Mouse (Mus musculus) heart, adult 8-10 months (tissue): ENCODE results near the gene Mybph. TPM values are rescaled to one million over a fixed set of nuclear protein-coding genes. Genes with fewer than 3 reads are reported as not detected.

ENCODE experiments used
- DNase-seq: peaks from one replicate; pipeline ENCODE4 v3.0.0; 2022; ENCODE audit warnings: low spot score
- total RNA-seq, 4 experiments: library from RNA; stranded (reverse); gene quantifications; 2 replicates each; pipeline ENCODE4 v1.2.4; 2022

Mybph gene
- total RNA-seq, 4 experiments from 2014 or later = 0.28 TPM; not detected in 3

DNA sequence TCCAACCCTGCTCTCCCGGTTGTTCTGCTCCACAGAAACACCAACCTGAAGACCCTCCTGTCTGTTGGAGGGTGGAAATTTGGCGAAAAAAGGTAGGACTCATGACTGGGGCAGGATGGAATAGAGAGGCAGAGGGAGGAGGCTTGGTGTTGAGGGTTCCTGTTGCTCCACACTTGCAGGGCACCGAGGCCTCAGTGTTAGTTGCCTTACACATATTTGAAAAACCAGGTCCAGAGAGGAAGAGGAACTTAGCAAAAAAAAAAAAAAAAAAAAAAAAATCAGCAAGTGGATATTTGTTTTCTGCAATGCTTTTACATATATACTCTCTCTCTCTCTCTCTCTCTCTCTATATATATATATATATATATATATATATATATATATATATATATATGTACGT, 9.2 kb upstream of the Mybph start:
- DNase-seq = no peak

DNA sequence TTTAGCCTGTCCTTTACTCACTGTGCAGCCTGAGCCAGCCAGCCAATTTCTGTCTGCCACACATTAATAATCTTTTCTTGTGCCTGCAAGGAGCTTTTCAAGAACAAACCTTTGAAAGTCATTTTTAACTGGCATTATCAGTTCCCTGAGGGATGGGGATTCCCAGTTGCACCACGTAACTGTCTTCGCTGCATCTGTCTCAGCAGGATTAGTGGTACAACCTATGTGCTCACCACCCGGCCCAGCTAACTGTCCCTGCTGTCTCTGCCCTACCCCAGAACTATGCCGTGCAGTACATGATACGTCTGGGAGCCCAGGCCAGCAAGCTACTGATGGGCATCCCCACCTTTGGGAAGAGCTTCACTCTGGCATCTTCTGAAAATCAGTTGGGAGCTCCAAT, 5.0 kb upstream of the Mybph start:
- DNase-seq = no peak

DNA sequence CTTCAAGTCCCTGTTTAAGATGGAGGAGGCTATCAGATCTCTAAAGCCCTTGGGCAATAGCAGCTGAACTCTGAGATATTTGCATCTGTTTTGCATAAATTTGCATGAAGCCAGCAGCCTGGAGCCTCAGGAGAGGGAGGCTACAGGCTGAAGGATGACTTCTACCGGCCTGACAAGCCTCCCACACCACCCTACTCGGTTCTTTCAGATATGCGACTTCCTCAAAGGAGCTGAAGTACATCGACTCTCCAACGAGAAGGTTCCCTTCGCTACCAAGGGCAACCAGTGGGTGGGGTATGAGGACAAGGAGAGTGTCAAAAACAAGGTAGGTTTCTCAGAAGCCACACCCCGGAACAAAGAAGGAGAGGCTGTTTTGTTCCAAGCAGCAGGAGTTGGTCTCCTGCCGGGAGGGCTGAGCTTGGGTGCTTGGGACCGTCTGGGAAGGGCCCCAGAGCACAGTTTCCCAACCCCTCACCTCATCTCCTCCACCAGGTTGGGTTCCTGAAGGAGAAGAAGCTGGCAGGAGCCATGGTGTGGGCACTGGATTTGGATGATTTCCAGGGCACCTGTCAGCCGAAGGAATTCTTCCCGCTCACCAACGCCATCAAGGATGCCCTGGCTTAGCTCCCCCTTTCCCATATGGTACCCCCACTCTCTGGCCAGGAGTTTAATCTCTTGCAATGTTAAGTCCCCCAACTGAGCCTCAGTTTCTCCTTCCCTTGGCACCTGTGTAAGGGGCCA, 4.1 kb upstream of the Mybph start:
- DNase-seq = no peak

DNA sequence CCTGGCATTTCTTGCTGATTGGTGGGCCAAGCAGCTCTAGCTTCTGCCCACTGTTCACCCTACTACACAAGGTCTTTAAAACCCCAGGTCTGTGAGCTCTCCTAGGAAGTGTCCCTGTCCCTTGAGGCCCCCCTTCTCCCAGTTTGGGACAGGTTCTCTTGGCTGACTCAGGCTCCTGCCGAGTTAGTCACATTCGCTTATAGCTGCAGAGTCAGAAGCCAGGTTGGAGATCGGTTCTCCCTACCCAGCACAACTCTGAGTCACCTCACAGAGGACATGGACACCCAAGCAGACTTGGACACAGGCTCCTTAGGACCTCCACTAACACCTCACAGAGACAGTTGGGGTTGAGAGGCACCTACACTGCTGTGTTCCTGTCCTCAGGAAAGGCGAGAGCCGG, 2.1 kb upstream of the Mybph start:
- no peak for DNase-seq

DNA sequence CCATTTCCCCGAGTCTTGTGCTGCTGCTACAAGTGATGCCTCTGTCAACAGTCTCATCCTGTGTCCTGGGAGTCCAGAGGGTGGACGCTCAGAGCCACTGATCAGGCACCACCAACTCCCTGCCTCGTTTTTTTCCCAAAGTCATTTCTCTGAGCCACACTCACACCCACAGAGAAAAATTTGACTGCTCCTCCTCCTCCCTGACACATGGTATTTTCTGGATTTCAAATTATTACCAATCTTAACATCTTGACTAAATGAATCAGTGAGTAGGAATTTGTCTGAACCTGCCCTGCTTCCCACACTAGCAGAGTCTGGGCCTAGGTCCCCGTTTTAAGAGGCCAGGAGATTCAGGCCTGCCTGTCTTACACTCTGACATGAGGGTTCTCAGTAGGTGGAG, 1.2 kb upstream of the Mybph start:
- DNase-seq = no peak

DNA sequence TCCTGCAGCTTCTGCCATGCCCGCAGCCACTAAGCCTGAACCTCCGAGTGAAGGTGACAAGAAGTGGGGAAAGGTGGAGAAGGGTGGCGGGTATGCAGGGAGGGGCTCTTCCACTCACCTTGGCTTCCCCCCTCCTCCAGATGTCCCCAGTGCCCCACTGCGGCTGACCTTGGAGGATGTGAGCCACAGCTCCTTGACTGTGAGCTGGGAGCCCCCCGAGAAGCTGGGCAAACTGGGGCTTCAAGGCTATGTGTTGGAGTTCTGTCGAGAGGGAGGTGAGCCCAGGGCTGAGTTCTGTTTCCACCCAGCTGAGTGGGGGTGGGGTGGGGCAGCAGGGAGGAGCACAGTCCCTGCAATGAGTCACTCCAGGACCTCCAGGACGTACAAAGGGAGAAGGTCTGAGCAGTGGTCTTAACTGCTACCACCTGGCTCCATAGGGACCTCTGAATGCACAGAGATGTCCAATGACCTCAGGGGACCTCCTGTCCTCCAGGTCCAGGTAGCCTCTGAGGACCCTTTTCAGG, 488 bp downstream of the Mybph start:
- no peak for DNase-seq

DNA sequence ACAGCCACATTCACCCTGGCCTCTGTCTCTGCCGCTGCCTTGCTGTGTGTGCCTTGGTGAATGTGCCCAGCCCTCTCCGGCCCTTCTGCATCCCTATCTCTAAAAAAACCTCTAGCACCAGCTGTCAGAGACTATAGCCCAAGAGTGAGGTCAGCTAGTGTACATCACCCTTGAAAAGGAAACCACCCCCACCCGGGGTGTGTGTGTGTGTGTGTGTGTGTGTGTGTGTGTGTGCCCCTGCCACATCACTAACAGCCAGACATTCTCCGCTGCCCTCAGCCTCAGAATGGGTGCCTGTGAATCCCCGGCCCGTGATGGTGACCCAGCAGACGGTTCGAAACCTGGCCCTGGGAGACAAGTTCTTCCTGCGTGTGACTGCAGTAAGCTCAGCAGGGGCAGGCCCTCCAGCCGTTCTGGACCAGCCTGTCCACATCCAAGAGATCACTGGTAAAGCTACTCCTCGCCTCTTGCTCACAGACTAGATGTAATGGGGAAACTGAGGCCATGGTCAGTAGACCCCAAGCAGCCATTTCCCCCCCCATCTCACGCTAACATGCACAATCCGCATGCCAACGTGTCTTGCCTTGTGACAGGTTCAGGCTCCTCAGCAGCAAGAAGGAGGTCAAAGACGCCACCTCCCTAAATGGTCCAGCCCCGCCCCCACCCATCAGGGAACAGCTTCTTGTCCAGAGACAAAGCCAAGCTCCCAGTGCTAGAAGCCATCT, 1.2 kb downstream of the Mybph start:
- DNase-seq = no peak

DNA sequence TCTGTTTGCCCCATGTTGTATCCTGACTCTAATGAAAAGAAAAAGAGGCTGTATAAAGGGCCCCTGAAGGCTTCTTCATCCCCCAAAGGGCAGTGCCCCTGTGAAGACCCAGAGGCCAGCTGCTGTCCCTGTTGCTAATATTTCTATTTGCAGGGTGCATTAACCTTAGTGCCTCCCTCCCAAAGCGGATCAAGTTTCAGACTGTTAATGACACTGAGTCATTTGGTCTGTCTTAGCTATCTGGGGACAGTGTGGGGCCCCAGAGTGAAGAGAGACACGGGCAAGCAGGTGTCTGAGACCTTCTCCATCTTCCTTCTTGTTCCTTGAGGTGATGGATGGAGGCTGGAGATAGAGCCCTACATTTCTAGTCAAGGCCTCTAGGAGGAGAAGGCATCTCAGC, 1.9 kb downstream of the Mybph start:
- DNase-seq = no peak

DNA sequence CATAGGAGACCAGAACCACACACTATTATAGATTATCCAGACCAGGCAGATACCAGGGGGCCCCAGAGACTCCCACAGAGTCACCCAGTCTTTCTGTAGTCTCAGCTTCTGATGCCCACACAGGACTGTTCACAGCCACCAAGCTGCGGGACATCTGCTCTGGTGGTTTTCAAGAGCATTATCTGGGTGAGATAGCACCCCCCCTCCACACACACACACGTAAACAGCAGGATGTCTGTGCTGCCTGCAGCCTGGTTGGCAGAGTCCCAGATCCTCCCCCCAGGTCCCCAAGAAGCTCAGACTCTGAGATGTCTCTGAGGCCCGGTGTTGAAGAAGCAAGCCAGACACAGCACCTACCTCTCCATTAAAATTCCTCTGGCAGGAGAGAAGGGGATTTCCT, 2.3 kb downstream of the Mybph start:
- no peak for DNase-seq

DNA sequence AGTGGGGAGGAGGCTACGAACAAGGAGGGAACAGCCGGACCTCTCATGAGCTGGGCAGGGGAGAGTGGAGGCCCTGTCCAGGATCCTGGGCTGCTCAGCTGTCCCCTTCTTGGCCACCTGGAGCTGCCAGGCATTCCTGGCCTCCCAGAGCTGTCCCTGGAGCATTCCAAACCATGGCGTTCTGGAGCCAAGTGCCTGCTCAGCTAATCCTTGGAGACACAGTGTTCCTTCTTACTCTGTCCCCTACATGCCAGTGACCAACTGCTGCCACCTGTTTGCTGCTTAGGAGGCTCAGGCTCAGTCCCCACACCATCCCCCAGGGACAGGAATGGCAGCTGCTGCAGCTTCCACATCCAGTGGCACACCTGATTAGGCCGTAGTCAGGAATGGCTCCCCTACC, 2.7 kb downstream of the Mybph start:
- peak; percentile 19 for DNase-seq

DNA sequence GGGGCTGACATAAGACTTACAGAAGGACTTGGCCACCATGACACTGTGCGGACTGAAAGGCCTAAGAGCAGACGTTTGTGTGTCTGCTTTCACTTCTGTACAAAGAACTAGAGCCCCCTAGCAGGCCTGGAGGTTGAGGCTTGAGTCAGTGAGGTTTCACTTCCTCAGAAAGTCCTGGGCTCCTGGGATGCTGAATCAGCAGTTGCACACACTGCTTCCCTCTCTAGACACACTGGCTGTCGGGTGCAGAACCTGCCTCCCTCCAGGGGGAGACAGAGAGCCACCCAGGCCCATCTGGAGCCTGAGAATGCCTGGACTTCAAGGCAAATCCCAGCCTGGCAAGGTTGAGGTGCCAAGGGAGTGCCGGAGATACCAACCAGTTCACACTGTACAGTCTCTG, 3.1 kb downstream of the Mybph start:
- peak; percentile 74 for DNase-seq

DNA sequence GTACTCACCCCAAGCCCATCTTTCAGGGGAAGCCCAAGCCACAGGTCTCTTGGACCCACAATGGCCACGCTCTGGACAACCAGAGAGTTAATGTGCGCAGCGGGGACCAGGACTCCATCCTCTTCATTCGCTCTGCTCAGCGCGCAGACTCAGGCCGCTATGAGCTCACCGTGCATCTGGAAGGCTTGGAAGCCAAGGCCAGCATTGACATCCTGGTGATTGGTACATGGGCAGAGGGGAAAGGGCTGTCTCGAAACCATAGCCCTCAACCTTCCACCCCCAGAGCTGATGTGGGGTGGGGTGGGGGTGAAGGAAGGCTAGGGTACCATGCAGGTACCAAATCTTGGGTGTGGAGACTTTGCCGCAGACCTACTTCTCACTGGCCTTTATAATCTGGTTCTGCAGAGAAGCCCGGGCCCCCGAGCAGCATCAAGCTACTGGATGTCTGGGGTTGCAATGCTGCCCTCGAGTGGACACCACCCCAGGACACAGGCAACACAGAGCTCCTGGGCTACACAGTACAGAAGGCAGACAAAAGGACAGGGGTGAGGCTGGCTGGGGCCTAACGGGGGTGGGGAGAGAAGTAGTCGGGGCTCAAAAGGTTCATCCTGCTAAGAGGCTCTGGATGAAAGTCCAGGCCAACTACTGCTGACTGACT, 4.2 kb downstream of the Mybph start:
- no peak for DNase-seq

DNA sequence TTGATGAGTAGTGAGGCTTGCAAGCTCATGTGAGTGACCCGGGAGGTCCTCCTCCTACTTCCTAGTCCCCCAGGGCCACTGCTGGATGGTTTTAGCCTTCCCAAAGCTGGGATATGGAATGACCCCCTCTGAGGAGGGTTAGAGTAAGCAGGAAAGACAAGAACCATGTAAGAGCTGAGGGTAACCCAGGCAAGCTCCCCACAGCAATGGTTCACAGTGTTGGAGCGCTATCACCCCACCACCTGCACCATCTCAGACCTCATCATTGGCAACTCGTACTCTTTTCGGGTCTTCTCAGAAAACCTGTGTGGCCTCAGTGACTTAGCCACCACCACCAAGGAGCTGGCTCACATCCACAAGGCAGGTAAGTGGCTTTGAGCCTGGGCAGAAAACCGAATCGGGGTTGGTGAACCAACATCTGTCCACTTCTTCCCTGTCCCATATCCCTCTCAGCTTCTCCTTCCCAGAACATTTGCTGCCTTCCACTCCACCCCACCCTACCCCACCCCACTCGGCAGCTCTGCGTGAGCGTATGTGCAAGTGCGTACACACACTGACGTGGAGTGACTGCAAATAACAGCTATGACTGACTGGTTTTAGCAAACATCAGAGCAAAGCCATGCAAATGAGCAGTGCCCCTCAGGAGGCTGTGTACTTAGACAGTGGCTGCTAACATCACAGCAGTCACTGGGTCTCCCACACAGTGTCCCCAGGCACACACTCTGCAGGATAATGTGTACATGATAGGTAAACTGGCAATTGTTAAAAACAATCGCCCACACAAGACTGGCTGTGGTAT, 5.1 kb downstream of the Mybph start:
- no peak for DNase-seq

DNA sequence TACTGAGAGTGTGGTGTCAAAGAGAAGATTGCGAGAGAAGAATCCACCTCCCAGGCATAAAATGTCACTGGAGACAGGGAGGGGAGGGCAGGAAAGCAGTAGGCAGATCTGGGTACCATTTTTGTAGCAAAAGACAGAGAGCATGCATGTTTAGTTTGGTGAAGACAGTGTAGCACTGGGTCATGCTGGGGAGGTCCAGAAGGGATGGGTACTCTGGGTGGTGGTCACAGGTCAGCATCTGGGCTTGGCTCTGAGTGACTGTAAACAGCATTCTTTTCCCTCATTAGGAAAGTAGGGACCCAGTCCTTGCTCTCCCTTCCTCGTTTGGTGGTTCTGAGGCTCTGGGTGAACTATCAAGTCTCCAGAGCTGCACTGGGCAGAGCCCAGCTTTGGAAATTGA, 7.2 kb downstream of the Mybph start:
- DNase-seq = no peak

DNA sequence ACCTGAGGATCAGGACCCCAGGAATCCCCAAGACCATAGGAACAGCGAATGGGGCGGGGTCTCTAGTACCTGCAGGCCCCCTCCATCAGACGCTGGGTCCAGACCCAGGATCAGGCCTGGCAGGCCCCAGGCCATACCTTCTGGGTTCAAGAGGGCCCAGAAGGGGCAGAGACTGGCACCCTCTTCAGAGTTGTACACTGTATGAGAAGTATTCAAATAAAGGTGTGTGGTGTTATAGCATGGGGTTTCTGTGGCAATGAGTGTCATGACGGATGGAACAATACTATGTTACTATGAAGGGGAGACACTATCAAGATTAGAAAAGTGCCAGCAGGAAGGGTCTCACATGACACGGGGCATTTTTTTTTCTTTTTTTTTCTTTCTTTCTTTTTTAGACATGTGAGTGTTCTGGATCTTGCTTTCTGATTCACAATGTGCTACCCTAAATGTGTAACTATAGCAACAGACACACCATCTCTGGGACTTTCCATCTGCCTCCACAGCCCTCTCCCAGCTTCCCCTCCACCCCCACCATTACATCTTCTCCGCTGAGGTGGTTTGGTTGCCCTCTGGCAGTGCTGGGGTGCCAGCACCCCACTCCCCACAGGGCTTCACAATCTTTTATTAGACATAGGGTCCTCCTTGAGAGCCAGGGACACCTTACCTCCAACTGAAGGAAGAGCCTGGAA, 7.9 kb downstream of the Mybph start:
- DNase-seq = no peak

DNA sequence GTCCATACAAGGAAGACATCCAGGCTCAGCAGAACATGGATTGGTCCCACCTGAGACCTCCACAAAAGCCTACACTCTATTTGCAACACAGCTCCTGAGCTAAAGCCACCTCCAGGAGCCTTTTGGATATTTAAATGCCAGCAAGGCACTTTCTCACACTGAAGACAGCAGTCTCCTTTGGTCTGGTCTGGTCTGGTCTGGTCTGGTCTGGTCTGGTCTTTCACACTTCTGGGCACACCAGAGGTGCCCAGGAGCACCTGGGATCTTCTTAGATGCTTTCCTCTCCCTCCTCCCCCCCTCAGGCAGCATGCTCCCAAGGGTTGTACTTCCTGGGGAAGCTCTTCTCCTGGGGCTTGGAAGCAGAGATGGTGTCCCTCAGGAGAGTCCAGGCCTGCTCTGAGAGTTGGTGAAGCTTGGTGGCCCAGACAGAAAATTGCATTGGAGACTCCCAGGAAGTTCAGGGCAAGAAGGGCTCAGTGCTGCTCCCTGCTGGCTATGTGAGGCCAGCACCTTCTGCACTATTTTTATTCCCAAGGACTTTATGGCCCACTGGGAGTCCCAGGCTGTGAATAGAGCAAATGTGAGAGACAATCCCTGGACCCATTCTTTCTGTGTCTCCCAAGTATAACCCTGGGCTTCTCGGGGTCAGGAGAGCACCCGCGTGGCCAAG, 8.6 kb downstream of the Mybph start:
- DNase-seq = peak; percentile 28

DNA sequence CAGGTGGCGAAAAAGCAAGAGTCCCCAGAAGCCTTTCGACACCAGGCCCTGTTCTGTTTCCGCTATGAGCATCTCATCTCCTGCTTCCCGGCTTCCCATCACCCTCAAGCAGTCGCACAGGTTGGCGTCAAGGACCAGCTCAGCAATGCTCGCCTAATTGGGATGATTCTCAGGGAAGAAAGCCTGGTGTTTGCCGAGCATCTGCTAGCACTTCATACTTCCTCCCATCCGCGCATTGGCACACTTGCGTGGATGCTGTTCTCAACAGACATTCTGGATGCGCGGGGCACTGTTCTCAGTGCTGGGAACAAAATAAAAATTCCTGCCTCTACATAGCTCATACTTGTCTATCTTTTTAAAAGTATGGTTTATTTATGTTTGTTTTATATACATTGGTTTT, 11.0 kb downstream of the Mybph start:
- DNase-seq = no peak

DNA sequence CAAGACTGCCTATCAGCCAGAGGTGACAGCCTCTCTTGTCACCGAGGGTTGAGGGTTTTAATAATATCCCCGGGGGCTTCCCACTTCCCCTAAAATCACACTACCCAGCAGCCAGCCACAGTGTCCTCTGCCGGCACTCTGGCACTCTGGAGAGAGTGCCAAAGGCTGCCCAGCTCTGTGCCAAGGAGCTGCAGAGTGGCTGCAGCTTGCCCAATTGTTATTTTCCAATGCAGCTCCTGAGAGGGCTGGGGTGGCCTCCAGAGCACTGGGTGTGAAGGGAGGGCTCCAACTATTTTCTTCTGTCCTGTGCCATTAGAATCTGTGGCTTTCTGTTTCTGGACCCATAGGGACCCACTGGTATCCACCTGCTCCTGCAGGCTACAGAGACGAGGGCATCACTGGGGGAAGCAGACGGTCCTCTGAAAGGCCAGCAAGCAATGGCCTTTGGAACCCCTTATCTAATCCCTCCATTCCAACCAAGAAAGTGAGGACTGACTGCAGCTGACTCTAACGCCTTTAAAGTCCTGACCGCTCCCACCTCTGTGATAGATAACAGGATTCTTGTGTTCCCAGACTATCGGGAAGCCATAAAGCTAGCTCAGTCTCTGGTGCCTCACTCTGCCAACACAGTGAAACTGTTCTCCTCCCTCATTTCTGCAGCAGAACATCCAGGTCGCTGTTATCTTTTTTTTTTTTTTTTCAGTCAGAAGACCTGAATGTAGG, 12.2 kb downstream of the Mybph start:
- no peak for DNase-seq

DNA sequence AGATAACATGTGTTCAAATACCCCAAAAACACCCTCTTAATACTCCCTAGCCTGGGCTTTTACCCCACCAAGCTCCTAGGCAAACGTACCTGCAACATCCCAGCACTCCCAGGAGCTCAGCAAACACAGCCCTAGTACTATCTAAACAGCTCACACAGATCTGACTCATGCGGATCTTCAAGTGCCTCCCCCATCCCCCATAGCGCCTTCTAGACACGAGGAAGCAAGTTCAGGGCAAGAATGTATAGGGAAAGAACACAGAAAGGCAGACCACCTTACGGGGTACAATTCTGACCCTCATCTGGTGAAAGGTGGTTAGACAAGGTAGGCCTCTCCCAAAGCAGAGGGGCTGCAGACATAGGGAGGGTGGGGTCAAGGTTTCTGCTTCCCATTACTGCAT, 12.8 kb downstream of the Mybph start:
- DNase-seq = no peak

DNA sequence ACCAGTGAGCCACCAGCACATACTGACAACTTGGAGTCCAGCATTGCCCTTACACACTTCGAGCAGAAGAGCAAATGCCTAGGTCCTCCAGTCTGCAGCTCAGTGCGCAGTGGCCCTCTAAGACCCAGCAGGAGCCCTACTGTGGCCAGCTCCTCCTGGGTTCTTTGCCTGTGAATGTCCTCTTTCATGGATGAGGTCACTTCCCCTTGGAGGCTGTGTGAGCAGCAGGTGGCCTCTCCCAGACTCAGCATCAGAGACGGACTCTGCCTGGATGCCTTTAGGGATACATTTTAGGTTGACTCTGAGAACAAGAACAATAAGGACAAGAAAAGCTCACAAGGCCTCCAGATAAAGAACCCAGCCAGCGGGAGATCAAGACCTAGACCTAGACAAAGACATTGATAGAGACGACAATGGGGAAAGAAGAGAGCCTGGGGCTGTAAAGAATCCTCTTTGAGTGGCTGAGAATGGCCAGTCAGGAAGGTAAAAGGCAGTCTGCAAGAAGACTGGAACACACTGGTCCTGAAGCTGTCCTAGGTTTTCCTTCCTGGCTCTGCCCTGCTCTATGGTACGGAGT, 17.0 kb downstream of the Mybph start:
- DNase-seq = no peak
